Mouse (Mus musculus): Measurements from ENCODE around the gene Tulp2. TPM values are rescaled to one million over a fixed set of nuclear protein-coding genes. Genes with fewer than 3 reads are reported as not detected.
"Not testable (repeated sequence)": the region's sequence is repeated elsewhere in the genome, so short reads cannot be mapped to it uniquely, and the experiment has no call there.

Tulp2 gene
- polyA plus RNA-seq, 1 experiment from 2014 or later, result 0.21 TPM

DNA sequence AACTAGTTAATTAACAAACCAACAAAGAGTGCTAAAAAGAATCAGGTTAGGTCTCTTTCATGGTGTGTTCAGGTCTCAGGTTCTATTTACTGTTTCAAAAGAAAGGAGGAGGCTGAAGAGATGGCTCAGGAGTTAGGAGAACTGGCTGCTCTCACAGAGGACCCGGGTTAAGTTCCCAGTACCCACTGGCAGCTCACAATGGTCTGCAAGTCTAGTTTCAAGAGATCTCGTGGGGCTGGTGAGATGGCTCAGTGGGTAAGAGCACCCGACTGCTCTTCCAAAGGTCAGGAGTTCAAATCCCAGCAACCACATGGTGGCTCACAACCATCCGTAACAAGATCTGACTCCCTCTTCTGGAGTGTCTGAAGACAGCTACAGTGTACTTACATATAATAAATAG lies 1.4 kb upstream of the Tulp2 start:
- H3K4me3 ChIP-seq; H3K27me3 ChIP-seq (ENCODE audit: low read depth, poor library complexity, severe bottlenecking); H3K27ac ChIP-seq (replicated peaks); H3K36me3 ChIP-seq; H3K9me3 ChIP-seq (replicated peaks); H3K4me1 ChIP-seq; DNase-seq (ENCODE audit: low spot score): not testable (repeated sequence)
- WGBS, result 87% methylated on average over 4 of the region's 4 CpGs

DNA sequence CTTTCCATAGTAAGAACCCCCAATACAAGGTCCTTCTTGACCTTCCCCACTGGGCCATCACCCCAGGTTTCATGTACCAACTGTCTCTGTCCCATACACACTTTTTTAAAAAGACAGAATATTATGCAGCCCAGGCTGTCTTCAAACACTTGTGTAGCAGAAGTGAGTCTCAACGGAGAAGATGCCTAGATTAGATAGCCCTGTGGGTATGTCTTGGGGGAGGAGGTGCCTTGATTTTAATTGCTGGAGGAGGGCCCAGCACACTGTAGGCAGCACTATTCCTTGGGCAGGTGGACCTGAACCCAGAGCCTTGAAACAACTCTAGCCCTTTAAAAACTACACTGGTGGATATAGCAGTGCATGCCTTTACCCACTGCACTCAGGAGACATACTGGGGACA lies 489 bp downstream of the Tulp2 start:
- H3K27me3 ChIP-seq (ENCODE audit: low read depth, poor library complexity, severe bottlenecking), result no peaks in the 10 kb centered on the region
- peaks cover 12% of the 10 kb centered on the region for H3K36me3 ChIP-seq
- no peaks in the 10 kb centered on the region for H3K9me3 ChIP-seq (replicated peaks)
- no peak overlapping the region for H3K27ac ChIP-seq (replicated peaks)
- DNase-seq (ENCODE audit: low spot score), result no peak
- H3K4me3 ChIP-seq, result no peak overlapping the region
- no peaks in the 10 kb centered on the region for H3K4me1 ChIP-seq
- WGBS, result 95% methylated on average over 1 of the region's 1 CpGs

DNA sequence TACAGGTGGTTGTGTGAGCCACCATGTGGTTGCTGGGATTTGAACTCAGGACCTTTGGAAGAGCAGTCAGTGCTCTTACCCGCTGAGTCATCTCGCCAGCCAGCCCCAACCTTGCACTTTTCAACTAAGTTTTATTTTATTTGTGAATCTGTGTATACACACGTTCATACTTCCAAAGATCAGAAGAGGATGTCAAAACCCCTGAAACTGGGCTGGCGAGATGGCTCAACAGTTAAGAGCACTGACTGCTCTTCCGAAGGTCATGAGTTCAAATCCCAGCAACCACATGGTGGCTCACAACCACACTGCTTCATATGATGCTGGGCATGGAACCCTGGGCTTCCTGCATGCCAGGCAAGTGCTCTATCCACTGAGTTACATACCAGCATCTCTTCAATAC lies 3.3 kb downstream of the Tulp2 start:
- H3K27ac ChIP-seq (replicated peaks), result not testable (repeated sequence)

DNA sequence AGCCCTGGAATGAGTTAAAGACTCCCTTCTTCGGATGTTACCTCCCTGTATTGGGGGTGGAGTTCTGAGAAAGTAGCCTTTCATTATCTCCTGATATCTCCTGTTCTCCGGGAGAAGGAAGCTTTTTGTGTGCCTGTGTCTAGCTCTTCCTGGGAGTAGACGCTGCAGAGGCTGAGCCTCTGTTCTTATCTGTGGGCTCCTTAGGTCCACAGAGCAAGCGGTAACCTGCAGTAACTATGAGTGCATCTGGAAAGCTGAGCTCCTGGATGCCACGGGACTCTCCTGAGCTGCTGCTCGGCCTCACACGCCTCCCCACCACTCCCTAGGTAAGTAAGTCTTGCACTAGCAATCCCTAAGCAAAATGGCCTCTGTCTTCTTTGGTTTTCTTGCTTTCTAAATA lies 4.5 kb downstream of the Tulp2 start:
- H3K27ac ChIP-seq (replicated peaks), result no peak overlapping the region
- peaks cover 4% of the 10 kb centered on the region; the same call in 1 of the 2 replicates for H3K36me3 ChIP-seq
- peaks cover 38% of the 10 kb centered on the region for H3K4me1 ChIP-seq
- no peaks in the 10 kb centered on the region for H3K9me3 ChIP-seq (replicated peaks)
- 82% methylated on average over 7 of the region's 7 CpGs for WGBS
- no peak for DNase-seq (ENCODE audit: low spot score)
- no peaks in the 10 kb centered on the region for H3K27me3 ChIP-seq (ENCODE audit: low read depth, poor library complexity, severe bottlenecking)
- H3K4me3 ChIP-seq, result no peak overlapping the region

More for the DNA sequence above, 3.3 kb downstream of the Tulp2 start:
- H3K4me1 ChIP-seq, result peaks cover 26% of the 10 kb centered on the region
- H3K4me3 ChIP-seq; H3K27me3 ChIP-seq (ENCODE audit: low read depth, poor library complexity, severe bottlenecking); H3K36me3 ChIP-seq; DNase-seq (ENCODE audit: low spot score); H3K9me3 ChIP-seq (replicated peaks): not testable (repeated sequence)
- WGBS, result 94% methylated on average over 5 of the region's 5 CpGs

DNA sequence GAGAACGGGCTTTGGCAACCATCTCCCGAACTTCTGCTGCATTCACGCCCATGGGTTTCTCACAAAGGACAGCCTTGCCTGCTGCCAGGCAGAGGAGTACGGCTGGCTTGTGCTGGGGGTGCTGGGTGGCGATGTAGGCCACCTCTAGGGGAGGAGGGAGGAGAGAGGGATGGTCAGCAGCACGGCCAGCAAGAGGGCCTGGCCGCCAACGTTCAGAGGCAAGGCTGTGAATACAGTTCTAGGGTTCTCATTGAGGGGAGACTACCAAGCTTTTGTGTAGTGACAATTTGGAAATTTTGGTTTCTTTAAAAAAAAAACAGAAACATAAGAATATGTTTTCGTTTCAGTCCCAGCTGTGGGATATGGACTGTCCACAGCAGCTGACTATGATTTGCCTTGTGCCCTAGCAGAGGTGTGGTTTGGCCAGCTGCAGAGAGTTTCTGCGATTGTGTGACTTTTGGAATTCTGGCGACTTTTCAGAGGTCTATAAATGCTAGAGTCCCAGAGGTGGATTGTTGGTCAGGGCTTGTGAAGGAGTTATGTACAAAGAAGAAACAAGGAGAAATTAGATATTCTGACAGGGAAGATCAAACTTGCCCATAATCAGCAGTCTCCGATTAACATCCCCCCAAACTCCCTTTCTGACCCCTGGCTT lies 5.2 kb downstream of the Tulp2 start, which contains the start of gene Gm45808:
Gene Gm45808 (minus strand): TSS at position 51 of the 655 bp plus-strand sequence.
- H3K4me3 ChIP-seq, result peak within 1 kb of the TSS; percentile 71; the same call in 1 of the 2 replicates
- H3K4me1 ChIP-seq, result peaks cover 42% of the 10 kb centered on the region
- no peak for DNase-seq (ENCODE audit: low spot score)
- H3K9me3 ChIP-seq (replicated peaks), result no peaks in the 10 kb centered on the region
- peaks cover 4% of the 10 kb centered on the region; the same call in 1 of the 2 replicates for H3K36me3 ChIP-seq
- no peaks in the 10 kb centered on the region for H3K27me3 ChIP-seq (ENCODE audit: low read depth, poor library complexity, severe bottlenecking)
- H3K27ac ChIP-seq (replicated peaks), result peak within 1 kb of the TSS; percentile 92; the same call in 1 of the 2 replicates
- 83% methylated on average over 12 of the region's 12 CpGs for WGBS

DNA sequence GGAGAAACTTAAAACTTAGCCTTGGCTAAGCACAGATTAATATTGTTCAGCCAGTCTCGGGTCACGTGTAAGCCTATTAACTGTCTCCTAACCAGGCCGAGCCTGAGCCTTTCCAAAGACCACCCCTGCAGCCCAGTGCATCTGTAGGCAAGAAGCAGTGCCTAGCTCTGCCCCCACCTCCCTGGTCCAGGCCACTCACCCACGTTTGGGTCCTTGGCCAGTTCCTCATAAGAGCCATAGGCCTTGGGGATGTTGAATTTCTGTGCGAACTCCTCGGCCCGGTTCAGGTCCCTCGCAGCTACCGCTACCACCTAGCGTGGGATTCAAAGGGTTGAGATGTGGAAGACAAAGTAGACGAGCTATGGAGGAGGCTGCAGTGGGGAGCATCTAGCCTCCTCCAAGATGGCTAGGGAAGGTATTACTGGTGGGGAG lies 6.2 kb downstream of the Tulp2 start:
- peak overlapping the region; percentile 71 for H3K4me3 ChIP-seq
- H3K27ac ChIP-seq (replicated peaks), result peak overlapping the region; percentile 92
- no peaks in the 10 kb centered on the region for H3K27me3 ChIP-seq (ENCODE audit: low read depth, poor library complexity, severe bottlenecking)
- H3K36me3 ChIP-seq, result peaks cover 11% of the 10 kb centered on the region
- 16% methylated on average over 11 of the region's 11 CpGs for WGBS
- no peaks in the 10 kb centered on the region for H3K9me3 ChIP-seq (replicated peaks)
- DNase-seq (ENCODE audit: low spot score), result peak; percentile 40
- peaks cover 42% of the 10 kb centered on the region for H3K4me1 ChIP-seq

DNA sequence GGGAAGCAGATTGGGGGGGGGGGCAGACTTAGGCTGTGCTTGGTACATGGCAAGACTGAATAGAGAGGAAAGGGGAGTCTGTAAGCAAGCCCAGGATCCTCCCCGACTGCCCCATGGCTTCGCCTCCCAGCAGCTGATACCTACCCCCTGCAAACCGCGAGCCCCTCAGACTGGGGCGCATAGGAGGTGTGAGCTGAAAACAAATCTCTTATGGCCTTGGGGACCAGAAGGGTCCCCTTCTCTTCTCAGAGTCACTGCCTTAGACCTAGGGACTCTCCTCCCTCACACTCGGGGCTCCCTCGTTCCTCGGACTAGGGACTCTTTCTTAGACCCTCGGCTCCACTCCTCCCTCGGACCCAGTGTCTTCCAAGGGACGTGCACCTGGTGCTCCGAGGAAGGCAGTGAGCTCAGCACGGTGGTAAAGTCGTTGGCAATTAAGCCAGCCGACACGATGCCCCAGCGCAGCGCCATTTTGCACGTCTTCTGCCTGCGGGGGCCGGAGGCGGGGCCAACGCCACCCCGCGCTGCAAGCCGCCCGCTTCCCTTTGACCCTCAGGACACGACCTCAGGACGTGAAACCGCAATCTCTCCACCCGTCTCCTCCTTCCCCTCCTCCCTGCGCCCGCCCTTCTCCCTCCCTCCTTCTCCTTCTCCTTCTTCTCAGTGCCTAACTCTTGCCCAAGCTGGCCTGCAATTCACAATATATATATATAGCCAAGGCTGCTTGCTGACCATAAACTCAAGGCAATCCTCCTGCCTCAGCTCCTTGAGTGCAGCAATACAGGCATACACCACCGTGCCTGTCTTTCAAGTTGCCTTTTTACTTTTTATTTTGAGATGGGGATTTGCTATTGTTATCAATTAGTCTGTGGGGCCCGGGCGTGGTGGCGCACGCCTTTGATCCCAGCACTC lies 6.9 kb downstream of the Tulp2 start, which contains the start of gene Dhdh:
Gene Dhdh (minus strand): TSS at position 513 of the 912 bp plus-strand sequence.
- DNase-seq (ENCODE audit: low spot score), result peak; percentile 71
- Histone ChIP-seq H3K36me3 (peaks cover 18% of the 10 kb centered on the region), H3K27me3 (ENCODE audit: low read depth, poor library complexity, severe bottlenecking) (no peaks in the 10 kb centered on the region), H3K9me3 (replicated peaks) (no peaks in the 10 kb centered on the region), H3K27ac (replicated peaks) (peak within 1 kb of the TSS; percentile 92), H3K4me1 (peaks cover 42% of the 10 kb centered on the region), H3K4me3 (peak within 1 kb of the TSS; percentile 71)
- WGBS, result 8% methylated on average over 38 of the region's 38 CpGs

DNA sequence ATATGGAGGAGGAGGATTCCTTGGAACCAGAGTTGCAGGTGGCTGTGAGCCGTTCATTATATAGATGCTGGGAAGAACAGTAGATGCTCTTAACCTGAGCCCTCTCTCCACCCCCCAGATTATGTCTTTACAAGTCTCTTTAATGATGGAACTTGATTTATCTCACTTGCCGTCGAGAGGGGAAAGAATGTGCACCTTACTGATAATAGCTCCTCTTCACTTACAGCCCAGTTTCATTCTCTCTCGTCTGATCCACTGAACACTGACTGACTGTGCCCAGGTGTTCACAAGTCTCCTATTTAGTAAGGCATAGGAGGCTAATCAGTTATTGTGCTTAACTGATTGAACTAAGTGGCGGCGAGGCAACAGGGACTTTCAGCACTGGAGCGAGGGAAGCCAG lies 7.9 kb downstream of the Tulp2 start:
- Histone ChIP-seq H3K27me3 (ENCODE audit: low read depth, poor library complexity, severe bottlenecking) (no peaks in the 10 kb centered on the region), H3K4me1 (peaks cover 42% of the 10 kb centered on the region), H3K27ac (replicated peaks) (no peak overlapping the region), H3K36me3 (peaks cover 28% of the 10 kb centered on the region), H3K4me3 (no peak overlapping the region), H3K9me3 (replicated peaks) (no peaks in the 10 kb centered on the region)
- 84% methylated on average over 7 of the region's 7 CpGs for WGBS
- no peak for DNase-seq (ENCODE audit: low spot score)

DNA sequence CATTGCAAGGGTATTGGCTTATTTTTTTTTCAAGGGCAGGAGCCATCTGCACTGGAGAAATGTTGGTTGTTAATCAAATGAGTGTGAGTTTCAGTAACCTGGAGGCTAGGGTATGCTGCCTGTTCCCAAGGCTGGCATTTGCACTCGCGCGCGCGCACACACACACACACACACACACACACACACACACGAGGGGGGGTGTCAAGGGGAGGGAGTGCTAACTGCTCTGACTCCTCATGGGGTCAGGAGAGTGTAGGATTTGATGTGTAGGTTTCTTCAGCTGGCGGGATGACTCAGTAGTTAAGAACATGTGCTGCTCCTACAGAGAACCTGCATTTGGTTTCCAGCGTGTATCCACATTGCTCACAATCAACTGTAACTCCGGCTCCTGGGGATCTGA lies 9.1 kb downstream of the Tulp2 start:
- DNase-seq (ENCODE audit: low spot score), result no peak
- WGBS, result 44% methylated on average over 9 of the region's 9 CpGs
- Histone ChIP-seq H3K9me3 (replicated peaks) (no peaks in the 10 kb centered on the region), H3K36me3 (peaks cover 36% of the 10 kb centered on the region), H3K27ac (replicated peaks) (no peak overlapping the region), H3K27me3 (ENCODE audit: low read depth, poor library complexity, severe bottlenecking) (no peaks in the 10 kb centered on the region), H3K4me1 (peaks cover 42% of the 10 kb centered on the region), H3K4me3 (no peak overlapping the region)

DNA sequence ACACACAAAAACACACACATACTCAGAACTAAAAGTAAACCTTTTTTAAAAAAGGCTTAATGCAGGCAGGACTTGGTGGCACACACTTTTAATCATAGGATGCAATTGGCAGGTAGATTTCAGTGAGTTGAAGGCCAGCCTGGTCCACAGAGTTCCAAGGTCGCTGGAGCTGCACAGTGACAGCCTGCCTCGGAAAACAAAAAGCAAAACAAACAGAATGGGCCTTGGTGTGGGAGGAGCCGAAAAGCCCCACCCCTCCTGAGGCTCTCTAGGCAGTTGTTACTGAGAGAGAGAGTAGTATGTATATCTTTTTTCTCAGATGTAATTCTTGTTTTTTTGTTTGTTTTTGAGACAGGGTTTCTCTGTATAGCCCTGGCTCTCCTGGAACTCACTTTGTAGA lies 9.6 kb downstream of the Tulp2 start:
- Histone ChIP-seq H3K36me3 (peaks cover 41% of the 10 kb centered on the region), H3K27ac (replicated peaks) (no peak overlapping the region), H3K4me3 (no peak overlapping the region), H3K27me3 (ENCODE audit: low read depth, poor library complexity, severe bottlenecking) (no peaks in the 10 kb centered on the region), H3K4me1 (peaks cover 42% of the 10 kb centered on the region), H3K9me3 (replicated peaks) (no peaks in the 10 kb centered on the region)
- WGBS, result 24% methylated on average over 3 of the region's 3 CpGs
- no peak for DNase-seq (ENCODE audit: low spot score)

DNA sequence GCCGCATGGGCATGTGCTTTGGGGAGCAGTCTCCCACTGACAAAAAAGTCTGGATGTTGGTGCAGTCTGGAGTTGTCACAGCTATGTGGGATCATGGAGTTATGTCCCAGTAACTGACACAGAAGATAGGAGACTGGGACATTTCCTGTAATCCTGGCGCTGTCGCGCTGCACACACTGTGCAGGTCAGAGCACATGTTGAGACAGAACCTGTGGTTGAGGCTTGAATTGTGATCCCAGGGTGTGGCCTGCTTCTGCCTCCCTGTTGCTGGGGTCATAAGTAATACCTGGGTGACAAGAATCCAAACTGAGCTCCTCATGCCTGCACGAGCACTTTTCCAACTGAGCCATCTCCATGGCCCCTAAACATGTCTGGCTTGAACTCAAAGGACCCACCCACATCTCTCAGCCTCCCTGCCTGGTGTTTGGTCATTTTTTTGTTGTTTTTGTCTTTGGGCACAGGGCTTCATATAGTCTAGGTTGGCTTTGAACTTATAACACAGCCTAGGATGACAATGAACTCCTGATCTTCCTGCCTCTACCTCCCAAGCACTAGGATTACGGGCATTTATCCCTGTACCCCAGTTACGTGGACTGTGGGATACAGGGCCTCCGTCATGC lies 10.7 kb downstream of the Tulp2 start:
- H3K27ac ChIP-seq (replicated peaks), result no peak overlapping the region
- no peaks in the 10 kb centered on the region for H3K9me3 ChIP-seq (replicated peaks)
- 95% methylated on average over 8 of the region's 8 CpGs for WGBS
- H3K36me3 ChIP-seq, result peaks cover 51% of the 10 kb centered on the region
- no peak for DNase-seq (ENCODE audit: low spot score)
- H3K4me1 ChIP-seq, result peaks cover 41% of the 10 kb centered on the region
- H3K4me3 ChIP-seq, result no peak overlapping the region
- H3K27me3 ChIP-seq (ENCODE audit: low read depth, poor library complexity, severe bottlenecking), result no peaks in the 10 kb centered on the region

DNA sequence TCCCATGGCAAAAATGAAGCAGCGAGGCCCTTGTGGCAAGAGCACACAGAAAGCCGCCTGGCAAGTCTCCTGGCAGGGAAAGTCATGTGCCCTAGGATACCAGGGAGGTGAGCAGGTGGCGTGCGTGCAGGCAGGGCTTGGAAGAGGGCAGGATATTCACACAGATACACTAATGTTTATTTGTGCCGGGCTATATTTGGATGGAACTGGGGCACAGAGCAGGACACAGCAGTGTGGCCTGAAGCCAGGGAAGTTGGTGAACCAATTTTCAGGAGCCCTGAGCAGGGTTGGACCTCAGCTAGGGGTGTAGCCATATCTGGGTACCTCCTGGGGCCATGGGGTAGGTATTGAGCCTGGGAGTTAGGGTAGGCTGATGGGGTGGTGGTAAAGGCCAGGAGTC lies 11.3 kb downstream of the Tulp2 start:
- Histone ChIP-seq H3K36me3 (peaks cover 58% of the 10 kb centered on the region), H3K27me3 (ENCODE audit: low read depth, poor library complexity, severe bottlenecking) (no peaks in the 10 kb centered on the region), H3K4me3 (no peak overlapping the region), H3K4me1 (peaks cover 35% of the 10 kb centered on the region), H3K9me3 (replicated peaks) (no peaks in the 10 kb centered on the region), H3K27ac (replicated peaks) (no peak overlapping the region)
- no peak for DNase-seq (ENCODE audit: low spot score)
- 96% methylated on average over 5 of the region's 5 CpGs for WGBS
